Mouse (Mus musculus) myocyte (in vitro differentiated cells): ENCODE results near the gene Slc24a3.

ENCODE experiments used
- MAX ChIP-seq: IDR thresholded peaks from one replicate; pipeline ENCODE4 v1.6.1; 2011; ENCODE audit warnings: low read depth, mild to moderate bottlenecking, control low read depth
- POLR2A ChIP-seq: IDR thresholded peaks from one replicate; pipeline ENCODE4 v1.6.1; 2011; ENCODE audit warnings: low read depth, mild to moderate bottlenecking, control low read depth, moderate library complexity; ENCODE audit not compliant: insufficient read length
- POLR2AphosphoS2 ChIP-seq: IDR thresholded peaks from one replicate; pipeline ENCODE4 v1.6.1; 2011; ENCODE audit warnings: low read depth, control low read depth; ENCODE audit not compliant: insufficient read length
- SRF ChIP-seq: IDR thresholded peaks from one replicate; pipeline ENCODE4 v1.6.1; 2011; ENCODE audit warnings: low read depth; ENCODE audit not compliant: control insufficient read depth, insufficient read length
- TCF12 ChIP-seq: IDR thresholded peaks from one replicate; pipeline ENCODE4 v1.6.1; 2011; ENCODE audit warnings: mild to moderate bottlenecking, control low read depth; ENCODE audit not compliant: poor library complexity, insufficient read depth, severe bottlenecking
- USF1 ChIP-seq: IDR thresholded peaks from one replicate; pipeline ENCODE4 v1.6.1; 2011; ENCODE audit warnings: low read depth, mild to moderate bottlenecking, control low read depth, moderate library complexity

- no peak for TF ChIP-seq POLR2A
- no peak for TF ChIP-seq MAX
- TF ChIP-seq USF1, result no peak
- TF ChIP-seq TCF12, result no peak
- TF ChIP-seq SRF, result no peak
- no peak for TF ChIP-seq POLR2AphosphoS2
Observed at GRCm38 (mm10) chr2:145593649-145594347, 426.2 kb downstream of the Slc24a3 start.
